Mouse (Mus musculus): ENCODE measurements at regions not wholly inside any gene's neighbourhood (a gene's known extent, or its start where the extent isn't known, plus 50 kb on each side); places are given as distances from the start of the nearest gene placed in this dataset.
A peak's percentile ranks its signal among the peaks of the same experiment; 100 is the strongest.

DNA sequence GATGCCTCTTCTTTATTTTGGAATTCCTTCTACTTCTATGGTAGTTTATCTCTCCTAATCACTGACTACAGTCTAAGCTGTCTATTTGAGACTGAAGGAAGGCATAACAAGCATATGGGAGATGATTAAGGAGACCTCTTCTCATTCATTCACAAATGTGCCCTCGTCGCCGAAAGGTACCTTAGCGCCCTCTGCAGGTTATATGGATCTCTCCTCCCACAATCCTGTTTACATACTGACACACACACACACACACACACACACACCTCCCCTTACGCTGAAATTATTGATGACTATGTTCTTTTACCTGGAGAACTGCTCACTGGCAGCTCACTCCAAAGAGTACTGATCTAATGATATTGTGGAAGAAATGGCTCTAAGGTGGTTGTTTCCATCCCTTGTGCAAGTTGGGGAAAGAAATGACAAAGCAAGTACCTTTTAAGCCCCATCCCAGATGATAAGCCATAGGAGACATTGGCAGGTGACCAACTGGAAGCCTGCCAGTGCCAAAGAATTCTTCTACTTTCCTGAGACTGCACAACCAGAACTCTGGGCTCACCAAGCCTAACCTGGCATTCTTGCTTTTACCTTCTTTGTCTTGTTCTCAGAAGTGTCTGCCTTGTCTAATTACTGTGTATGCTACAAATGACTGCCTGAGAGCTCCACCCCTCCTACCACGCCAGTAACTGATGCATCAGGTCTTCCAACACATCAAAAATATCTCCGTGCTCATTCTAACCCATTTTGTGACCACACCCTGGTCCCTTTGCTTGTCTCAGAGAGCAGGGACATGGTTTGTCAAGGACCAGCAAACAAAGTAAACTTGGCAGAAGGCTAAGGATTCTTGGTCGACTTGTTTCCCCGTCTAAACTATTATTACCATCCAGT, 227.8 kb upstream of the Adgrl2 start:
- DNase-seq (ENCODE audit: extremely low read depth): peak; percentile 24
- peaks cover 5 to 17% of the 10 kb centered on the region in 2 experiments for H3K4me1 ChIP-seq (ENCODE audit: control insufficient read depth in 1 of 2, insufficient read depth in 2 of 2)
- in situ Hi-C loops (cut with MboI; ENCODE audit: low pct_ligation_motif_present, low pct_unique_long_range_greater_than_20kb, low sequenced_read_pairs) (no loop called here), dilution Hi-C loops (cut with MboI; ENCODE audit: extremely low pct_ligation_motif_present, extremely low pct_unique_long_range_greater_than_20kb, low sequenced_read_pairs) (no loop called here)
- no peaks in the 10 kb centered on the region for H3K36me3 ChIP-seq (replicated peaks in 1 of 2; ENCODE audit: control insufficient read depth in 1 of 2, insufficient read depth in 1 of 2, low read length in 1 of 2)
- no peaks in the 10 kb centered on the region for H3K27me3 ChIP-seq (replicated peaks)
- TF ChIP-seq RAD21 (IDR thresholded peaks at IDR 0.05; ENCODE audit: low read depth, low read length): peak; percentile 39
- 0 out of 2 replicates have a peak, but pooled peaks have one; percentile 33 for TF ChIP-seq MAFK (IDR thresholded peaks at IDR 0.05; ENCODE audit: insufficient replicate concordance, low read length)
- TF ChIP-seq E2F4 (IDR thresholded peaks at IDR 0.05; ENCODE audit: insufficient replicate concordance, low read depth, low read length): no peak
- TF ChIP-seq ZNF384 (IDR thresholded peaks at IDR 0.05; ENCODE audit: low read depth, low read length): no peak
- TF ChIP-seq CTCF (conservative IDR thresholded peaks at IDR 0.05 in 1 of 2, IDR thresholded peaks at IDR 0.05 in 1 of 2; ENCODE audit: low read depth in 2 of 2, low read length in 2 of 2): peak in 1 of 2 experiments; percentile 55; a peak in 2 of 4 replicates
- H3K4me3 ChIP-seq (replicated peaks in 1 of 3; ENCODE audit: low read depth in 2 of 3, low read length in 2 of 3, poor library complexity in 1 of 3): no peak overlapping the region
- no peaks in the 10 kb centered on the region for H3K9me3 ChIP-seq (replicated peaks; ENCODE audit: low read length)
- no peaks in the 10 kb centered on the region for H3K79me2 ChIP-seq (replicated peaks; ENCODE audit: control insufficient read depth, extremely low read depth, insufficient read depth, poor library complexity, severe bottlenecking)
- no peak overlapping the region for H3K4me2 ChIP-seq (ENCODE audit: insufficient read depth, low read depth, poor library complexity, severe bottlenecking)
- no peak overlapping the region for H3K9ac ChIP-seq (ENCODE audit: insufficient read depth, low read depth)
- no peak overlapping the region for H3K27ac ChIP-seq (ENCODE audit: insufficient read depth, low read depth)

DNA sequence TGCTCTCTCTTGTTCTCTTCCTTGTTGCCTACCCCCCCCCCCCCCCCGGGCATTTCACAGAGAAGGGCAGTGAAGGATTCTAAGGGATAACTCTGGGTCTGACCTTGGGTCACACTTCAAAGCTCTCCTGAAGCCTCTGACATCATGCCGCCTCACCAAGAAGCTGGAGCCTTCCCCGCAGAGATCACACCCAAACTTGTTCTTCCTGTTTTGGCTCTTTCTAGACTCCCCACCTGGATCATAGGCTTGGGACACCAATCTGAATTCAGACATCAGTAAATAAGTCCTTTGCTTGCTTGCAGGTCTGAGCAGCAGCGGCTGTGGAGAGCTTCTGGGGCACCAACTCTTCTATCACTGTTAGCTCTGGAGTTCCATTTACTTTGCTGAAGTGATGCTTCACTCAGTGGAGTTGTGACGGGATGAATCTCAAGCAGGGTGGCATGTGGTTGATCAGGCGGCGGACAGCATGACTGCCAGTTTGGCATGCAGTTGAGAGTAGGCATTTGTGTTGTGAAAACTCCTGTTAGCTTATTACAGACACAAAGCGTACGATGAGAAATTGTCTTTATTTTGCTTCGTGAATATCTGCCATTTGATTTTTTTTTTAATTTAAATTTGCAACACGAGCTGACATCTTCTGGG, 226.5 kb upstream of the Adgrl2 start:
- no peaks in the 10 kb centered on the region for H3K9me3 ChIP-seq (replicated peaks; ENCODE audit: low read length)
- H3K4me3 ChIP-seq (replicated peaks in 1 of 3; ENCODE audit: low read depth in 2 of 3, low read length in 2 of 3, poor library complexity in 1 of 3): no peak overlapping the region
- no peak overlapping the region for H3K4me2 ChIP-seq (ENCODE audit: insufficient read depth, low read depth, poor library complexity, severe bottlenecking)
- peaks cover 5 to 17% of the 10 kb centered on the region in 2 experiments for H3K4me1 ChIP-seq (ENCODE audit: control insufficient read depth in 1 of 2, insufficient read depth in 2 of 2)
- H3K27ac ChIP-seq (ENCODE audit: insufficient read depth, low read depth): no peak overlapping the region
- no peaks in the 10 kb centered on the region for H3K27me3 ChIP-seq (replicated peaks)
- dilution Hi-C loops (cut with MboI; ENCODE audit: extremely low pct_ligation_motif_present, extremely low pct_unique_long_range_greater_than_20kb, low sequenced_read_pairs): no loop called here
- DNase-seq (ENCODE audit: extremely low read depth): no peak
- in situ Hi-C loops (cut with MboI; ENCODE audit: low pct_ligation_motif_present, low pct_unique_long_range_greater_than_20kb, low sequenced_read_pairs): no loop called here
- TF ChIP-seq ZNF384 (IDR thresholded peaks at IDR 0.05; ENCODE audit: low read depth, low read length) (no peak), MAX (IDR thresholded peaks at IDR 0.05; ENCODE audit: low read length) (no peak), CHD1 (IDR thresholded peaks at IDR 0.05; ENCODE audit: low read depth, low read length) (no peak), NRF1 (IDR thresholded peaks at IDR 0.05; ENCODE audit: low read depth, low read length) (no peak), E2F4 (IDR thresholded peaks at IDR 0.05; ENCODE audit: insufficient replicate concordance, low read depth, low read length) (no peak), MAFK (IDR thresholded peaks at IDR 0.05; ENCODE audit: insufficient replicate concordance, low read length) (no peak), RAD21 (IDR thresholded peaks at IDR 0.05; ENCODE audit: low read depth, low read length) (no peak)
- no peaks in the 10 kb centered on the region for H3K36me3 ChIP-seq (replicated peaks in 1 of 2; ENCODE audit: control insufficient read depth in 1 of 2, insufficient read depth in 1 of 2, low read length in 1 of 2)
- no peak overlapping the region for H3K9ac ChIP-seq (ENCODE audit: insufficient read depth, low read depth)
- no peaks in the 10 kb centered on the region for H3K79me2 ChIP-seq (replicated peaks; ENCODE audit: control insufficient read depth, extremely low read depth, insufficient read depth, poor library complexity, severe bottlenecking)

DNA sequence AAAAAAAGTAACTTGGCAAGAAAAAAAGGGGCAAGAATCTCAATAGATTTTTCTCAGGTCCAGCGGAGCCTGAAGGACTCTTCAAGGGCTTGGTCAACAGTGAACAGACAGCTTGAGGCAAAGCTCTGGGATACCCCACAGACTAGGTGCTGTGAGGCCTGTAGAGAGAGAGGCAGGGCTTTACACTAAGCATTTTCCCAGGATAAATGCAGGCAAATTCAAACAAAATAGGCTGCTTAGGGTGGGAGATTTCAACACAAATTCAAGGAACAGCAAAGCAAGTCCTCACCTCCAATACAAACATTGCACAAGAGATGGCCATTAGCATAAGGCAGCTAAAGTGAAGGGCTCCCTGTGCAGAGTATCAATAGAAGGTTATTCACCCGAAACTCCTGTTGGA, 225.3 kb upstream of the Adgrl2 start:
- Histone ChIP-seq H3K27me3 (replicated peaks) (no peaks in the 10 kb centered on the region), H3K9ac (ENCODE audit: insufficient read depth, low read depth) (no peak overlapping the region), H3K4me3 (replicated peaks in 1 of 3; ENCODE audit: low read depth in 2 of 3, low read length in 2 of 3, poor library complexity in 1 of 3) (no peak overlapping the region), H3K36me3 (replicated peaks in 1 of 2; ENCODE audit: control insufficient read depth in 1 of 2, insufficient read depth in 1 of 2, low read length in 1 of 2) (no peaks in the 10 kb centered on the region), H3K4me2 (ENCODE audit: insufficient read depth, low read depth, poor library complexity, severe bottlenecking) (no peak overlapping the region), H3K27ac (ENCODE audit: insufficient read depth, low read depth) (no peak overlapping the region), H3K4me1 (ENCODE audit: control insufficient read depth in 1 of 2, insufficient read depth in 2 of 2) (peaks cover 5 to 11% of the 10 kb centered on the region in 2 experiments), H3K79me2 (replicated peaks; ENCODE audit: control insufficient read depth, extremely low read depth, insufficient read depth, poor library complexity, severe bottlenecking) (no peaks in the 10 kb centered on the region), H3K9me3 (replicated peaks; ENCODE audit: low read length) (no peaks in the 10 kb centered on the region)
- in situ Hi-C loops (cut with MboI; ENCODE audit: low pct_ligation_motif_present, low pct_unique_long_range_greater_than_20kb, low sequenced_read_pairs) (no loop called here), dilution Hi-C loops (cut with MboI; ENCODE audit: extremely low pct_ligation_motif_present, extremely low pct_unique_long_range_greater_than_20kb, low sequenced_read_pairs) (no loop called here)
- no peak for DNase-seq (ENCODE audit: extremely low read depth)
- TF ChIP-seq ETS1 (conservative IDR thresholded peaks at IDR 0.05; ENCODE audit: low read depth, low read length) (no peak), TBP (conservative IDR thresholded peaks at IDR 0.05; ENCODE audit: low read depth, low read length) (no peak), EP300 (IDR thresholded peaks at IDR 0.05; ENCODE audit: low read length) (no peak), MXI1 (IDR thresholded peaks at IDR 0.05; ENCODE audit: low read depth, low read length) (no peak), POLR2A (IDR thresholded peaks at IDR 0.05; ENCODE audit: low read depth, low read length) (no peak), USF1 (IDR thresholded peaks at IDR 0.05; ENCODE audit: low read depth, low read length) (no peak), ZMIZ1 (IDR thresholded peaks at IDR 0.05; ENCODE audit: low read depth, low read length) (no peak), SMC3 (IDR thresholded peaks at IDR 0.05; ENCODE audit: low read depth, low read length) (no peak), GABPA (IDR thresholded peaks at IDR 0.05; ENCODE audit: insufficient replicate concordance, low read depth, low read length) (no peak), UBTF (IDR thresholded peaks at IDR 0.05; ENCODE audit: low read depth, low read length) (no peak), CHD2 (IDR thresholded peaks at IDR 0.05; ENCODE audit: low read length) (no peak), JUN (IDR thresholded peaks at IDR 0.05; ENCODE audit: insufficient read depth, low read depth, low read length) (no peak), CTCF (conservative IDR thresholded peaks at IDR 0.05 in 1 of 2, IDR thresholded peaks at IDR 0.05 in 1 of 2; ENCODE audit: low read depth in 2 of 2, low read length in 2 of 2) (no peak), TCF12 (IDR thresholded peaks at IDR 0.05; ENCODE audit: low read depth, low read length) (no peak), NRF1 (IDR thresholded peaks at IDR 0.05; ENCODE audit: low read depth, low read length) (no peak), SIN3A (IDR thresholded peaks at IDR 0.05; ENCODE audit: low read length) (no peak), E2F4 (IDR thresholded peaks at IDR 0.05; ENCODE audit: insufficient replicate concordance, low read depth, low read length) (no peak)
